Mouse (Mus musculus) gastrocnemius, adult 18-20 months (tissue): Measurements from ENCODE around the gene Tmem50b. TPM values are rescaled to one million over a fixed set of nuclear protein-coding genes. Genes with fewer than 3 reads are reported as not detected.

ENCODE experiments used
- DNase-seq: peaks from one replicate; pipeline ENCODE4 v3.0.0; 2021; ENCODE audit warnings: low spot score
- total RNA-seq, 2 experiments: library from RNA; stranded (reverse); gene quantifications; 2 replicates each; pipeline ENCODE4 v1.2.3; 2021

Gene Tmem50b
- total RNA-seq, 2 experiments from 2014 or later: 13.1 to 15.1 TPM

- no peak for DNase-seq
Measured at GRCm38 (mm10) chr16:91611248-91611647, 13.6 kb upstream of the Tmem50b start.

- DNase-seq: peak; percentile 16
Measured at GRCm38 (mm10) chr16:91609501-91610245, 12.1 kb upstream of the Tmem50b start.

- no peak for DNase-seq
Measured at GRCm38 (mm10) chr16:91606958-91607357, 9.4 kb upstream of the Tmem50b start.

GRCm38 (mm10) chr16:91605156-91605555, 7.6 kb upstream of the Tmem50b start:
- no peak for DNase-seq

- no peak for DNase-seq
Measured at GRCm38 (mm10) chr16:91601693-91602092, 4.1 kb upstream of the Tmem50b start.

GRCm38 (mm10) chr16:91601081-91601480, 3.5 kb upstream of the Tmem50b start:
- DNase-seq: no peak

GRCm38 (mm10) chr16:91599242-91599641, 1.6 kb upstream of the Tmem50b start:
- DNase-seq: no peak

GRCm38 (mm10) chr16:91596779-91597671, 575 bp downstream of the Tmem50b start:
- DNase-seq: peak; percentile 21

GRCm38 (mm10) chr16:91596397-91596778, 1.2 kb downstream of the Tmem50b start:
- DNase-seq: no peak

GRCm38 (mm10) chr16:91595076-91595475, 2.5 kb downstream of the Tmem50b start:
- DNase-seq: peak; percentile 57

- no peak for DNase-seq
Measured at GRCm38 (mm10) chr16:91593262-91593661, 4.3 kb downstream of the Tmem50b start.

- no peak for DNase-seq
Measured at GRCm38 (mm10) chr16:91592162-91592561, 5.4 kb downstream of the Tmem50b start.

- no peak for DNase-seq
Measured at GRCm38 (mm10) chr16:91588703-91589102, 8.9 kb downstream of the Tmem50b start.

- no peak for DNase-seq
Measured at GRCm38 (mm10) chr16:91587730-91588453, 9.7 kb downstream of the Tmem50b start.

GRCm38 (mm10) chr16:91586244-91586643, 11.4 kb downstream of the Tmem50b start:
- DNase-seq: no peak

GRCm38 (mm10) chr16:91585617-91586016, 12.0 kb downstream of the Tmem50b start:
- no peak for DNase-seq

- peak; percentile 29 for DNase-seq
Measured at GRCm38 (mm10) chr16:91582307-91582706, 15.3 kb downstream of the Tmem50b start.

GRCm38 (mm10) chr16:91578980-91579720, 18.4 kb downstream of the Tmem50b start:
- no peak for DNase-seq

GRCm38 (mm10) chr16:91575151-91575550, 22.4 kb downstream of the Tmem50b start:
- no peak for DNase-seq

GRCm38 (mm10) chr16:91571105-91571504, 26.5 kb downstream of the Tmem50b start:
- no peak for DNase-seq

GRCm38 (mm10) chr16:91568960-91569359, 28.6 kb downstream of the Tmem50b start:
- DNase-seq: no peak
